In genomic region chr2:157807621-157808367, GRCm38 (mm10) we compare ENCODE assay signal across 11 mouse cellular contexts.
DNase-seq lines count a peak whose midpoint lies in the region; ATAC-seq and TF ChIP-seq lines count a peak whose summit lies in the region.
"Had no signal": no experiment of that assay in that cellular context is flagged by ENCODE, and none has a peak within 500 bp of the region (broad histone marks: within the 10 kb centered on the region; RNA-seq: fewer than 3 reads in every experiment).

No protein-coding gene starts in this region.

- H3K4me1 ChIP-seq in kidney, adult 2 months (ENCODE audit: control insufficient read depth, insufficient read depth, low read length) = no peaks in the 10 kb centered on the region
- H3K4me1 ChIP-seq in limb, embryonic 14.5 days (ENCODE audit: control insufficient read depth, insufficient read depth, low read length) = 0 out of 2 replicates have a peak, but pooled peaks cover 6% of the 10 kb centered on the region
- H3K4me1 ChIP-seq: stomach, embryonic 15.5 days had no signal

- H3K9ac ChIP-seq in limb, embryonic 14.5 days (ENCODE audit: low read depth, low read length, severe bottlenecking) = no peak overlapping the region
- H3K9ac ChIP-seq: heart, embryonic 15.5 days; limb, embryonic 12.5 days; stomach, embryonic 15.5 days had no signal

- TF ChIP-seq CTCF in kidney, adult 2 months (conservative IDR thresholded peaks at IDR 0.05; ENCODE audit: insufficient read depth, insufficient read length, low read depth, low read length) = no peak

- H3K27me3 ChIP-seq in kidney, adult 2 months (replicated peaks; ENCODE audit: control insufficient read depth, insufficient read depth, low read length) = no peaks in the 10 kb centered on the region
- H3K27me3 ChIP-seq in limb, embryonic 14.5 days (ENCODE audit: control insufficient read depth, insufficient read depth, low read length) = no peaks in the 10 kb centered on the region
- H3K27me3 ChIP-seq: limb, embryonic 12.5 days; stomach, embryonic 15.5 days had no signal

- H3K4me2 ChIP-seq in limb, embryonic 14.5 days (replicated peaks; ENCODE audit: low read depth, low read length, severe bottlenecking) = no peak overlapping the region
- H3K4me2 ChIP-seq: limb, embryonic 12.5 days; stomach, embryonic 15.5 days had no signal

- H3K27ac ChIP-seq in kidney, adult 2 months (ENCODE audit: insufficient read depth, low read depth, low read length) = no peak overlapping the region
- H3K27ac ChIP-seq in limb, embryonic 14.5 days (replicated peaks; ENCODE audit: low read depth, low read length) = 0 out of 2 replicates have a peak overlapping the region, but pooled peaks have one; percentile 14
- H3K27ac ChIP-seq: heart, embryonic 15.5 days; limb, embryonic 12.5 days; stomach, embryonic 15.5 days had no signal

- 73% methylated on average over 7 of the region's 7 CpGs for WGBS in kidney, adult 2 months
- 83% methylated on average over 7 of the region's 7 CpGs for WGBS in limb, embryonic 14.5 days

- peak; percentile 26 for DNase-seq in adrenal gland, adult 2 months
- no peak for DNase-seq in adrenal gland, adult 18-20 months (ENCODE audit: low spot score in 2 of 2)
- peak; percentile 13 for DNase-seq in kidney, adult 2 months
- DNase-seq in kidney, adult 18-20 months = no peak
- peak; percentile 9 for DNase-seq in Muller cell, postnatal 12 days (ENCODE audit: inconsistent ontology term)
- no peak for DNase-seq in limb, embryonic 14.5 days (ENCODE audit: low spot score)
- no peak for DNase-seq in cerebellum, postnatal 25 days
- no peak for DNase-seq in ovary, postnatal 14 days (ENCODE audit: low spot score)

- no peak for TF ChIP-seq POLR2A in kidney, adult 2 months (IDR thresholded peaks at IDR 0.05; ENCODE audit: low read depth, low read length)
- no peak for TF ChIP-seq POLR2A in limb, embryonic 14.5 days (IDR thresholded peaks at IDR 0.05; ENCODE audit: borderline replicate concordance, extremely low read depth, insufficient read depth, insufficient read length)

- H3K4me3 ChIP-seq in kidney, adult 2 months (ENCODE audit: insufficient read depth, low read depth, low read length) = no peak overlapping the region
- H3K4me3 ChIP-seq in limb, embryonic 14.5 days (replicated peaks; ENCODE audit: low read length) = no peak overlapping the region
- H3K4me3 ChIP-seq: heart, embryonic 15.5 days; limb, embryonic 12.5 days; stomach, embryonic 15.5 days had no signal

- H3K9me3 ChIP-seq in limb, embryonic 14.5 days (ENCODE audit: control insufficient read depth, low read length) = no peaks in the 10 kb centered on the region
- H3K9me3 ChIP-seq: heart, embryonic 15.5 days; limb, embryonic 12.5 days; stomach, embryonic 15.5 days had no signal

- no peak for ATAC-seq in limb, embryonic 14.5 days (ENCODE audit: low FRiP score, low read depth)

- no peaks in the 10 kb centered on the region for H3K36me3 ChIP-seq in kidney, adult 2 months (ENCODE audit: control insufficient read depth, insufficient read depth, low read length)
- peaks cover 15% of the 10 kb centered on the region for H3K36me3 ChIP-seq in limb, embryonic 14.5 days (ENCODE audit: control insufficient read depth, insufficient read depth, low read length)

Comparison
In these comparisons a context has a peak if more than half of its experiments do, and no peak if none do; other contexts are left out.
1. DNase-seq: peak in adrenal gland, adult 2 months (single experiment), kidney, adult 2 months (single experiment) and Muller cell, postnatal 12 days (single experiment); none in adrenal gland, adult 18-20 months (0 of 2), kidney, adult 18-20 months (single experiment), limb, embryonic 14.5 days (single experiment), cerebellum, postnatal 25 days (0 of 2) and ovary, postnatal 14 days (single experiment).